Mouse (Mus musculus): ENCODE results near the gene Adam33.

The Adam33 gene

DNA sequence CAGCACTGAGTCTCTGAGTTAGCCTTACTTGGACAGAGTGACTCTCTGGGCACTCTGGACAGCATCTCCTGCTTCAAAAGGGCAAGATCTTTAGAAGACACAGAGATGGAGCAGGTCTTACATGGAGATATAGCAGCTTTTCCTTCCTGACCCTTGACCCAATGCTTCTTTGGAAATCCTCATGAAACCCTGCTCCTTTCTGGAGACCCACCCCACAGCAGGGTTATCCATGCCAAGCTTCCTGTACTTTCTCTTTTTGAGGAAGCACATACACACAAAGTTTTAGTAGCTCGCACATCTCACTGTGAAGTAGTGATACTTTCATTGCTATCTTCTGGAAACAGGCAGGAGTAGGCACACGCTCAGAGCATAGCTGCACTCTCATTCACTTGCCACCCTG lies 38.4 kb downstream of the Adam33 start:
- DNase-seq, result no peak

DNA sequence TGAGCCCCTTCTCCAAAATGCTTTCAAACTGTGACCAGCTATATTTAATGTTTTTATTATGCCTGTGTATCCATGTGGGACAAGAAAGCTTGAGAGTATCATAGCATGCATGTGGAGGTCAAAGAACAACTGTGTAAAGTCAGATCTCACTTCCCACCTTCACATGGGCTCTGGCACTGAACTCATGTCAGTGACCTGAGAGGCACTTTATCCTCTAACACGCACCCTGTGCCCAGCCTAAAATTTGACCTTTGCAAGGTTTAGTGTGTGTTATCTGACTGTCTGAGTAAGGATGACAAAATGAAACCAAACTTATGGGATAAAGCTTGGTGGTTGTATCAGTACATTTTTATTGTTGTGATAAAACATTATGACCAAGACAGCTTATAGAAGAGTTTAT lies 53.0 kb downstream of the Adam33 start:
- DNase-seq, result no peak

DNA sequence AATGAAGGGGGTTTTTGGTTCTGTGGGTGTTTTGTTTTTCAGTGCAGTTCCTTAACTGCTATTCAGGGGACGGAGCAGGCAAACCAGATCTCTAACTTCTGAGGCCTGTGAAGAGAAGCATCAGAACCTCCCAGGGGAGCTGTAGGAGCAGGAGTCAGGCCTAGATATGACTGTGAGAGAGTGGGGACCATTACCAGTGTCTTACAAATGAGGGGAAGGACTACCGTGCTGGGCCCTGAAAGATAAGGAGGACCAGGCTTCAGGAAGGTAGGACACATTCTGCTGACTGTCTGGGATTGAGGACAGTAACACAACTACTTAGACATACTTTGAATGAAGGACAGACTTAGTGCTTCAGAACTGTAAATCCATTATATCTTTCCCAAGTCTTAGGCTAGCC lies 54.5 kb downstream of the Adam33 start:
- no peak for DNase-seq
